Mouse (Mus musculus) myocyte (in vitro differentiated cells): ENCODE measurements at regions not wholly inside any gene's neighbourhood (a gene's known extent, or its start where the extent isn't known, plus 50 kb on each side); places are given as distances from the start of the nearest gene placed in this dataset.

Experiments
- MYOG ChIP-seq, 3 experiments: IDR thresholded peaks; one replicate each; pipeline ENCODE4 v1.6.1; 2011; ENCODE audit warnings: control low read depth in 2 of 3, low read depth in 2 of 3, mild to moderate bottlenecking in 2 of 3; ENCODE audit not compliant: insufficient read length in 2 of 3, control insufficient read depth in 1 of 3, insufficient read depth in 1 of 3
- POLR2A ChIP-seq: IDR thresholded peaks from one replicate; pipeline ENCODE4 v1.6.1; 2011; ENCODE audit warnings: low read depth, mild to moderate bottlenecking, control low read depth, moderate library complexity; ENCODE audit not compliant: insufficient read length
- USF1 ChIP-seq: IDR thresholded peaks from one replicate; pipeline ENCODE4 v1.6.1; 2011; ENCODE audit warnings: low read depth, mild to moderate bottlenecking, control low read depth, moderate library complexity

DNA sequence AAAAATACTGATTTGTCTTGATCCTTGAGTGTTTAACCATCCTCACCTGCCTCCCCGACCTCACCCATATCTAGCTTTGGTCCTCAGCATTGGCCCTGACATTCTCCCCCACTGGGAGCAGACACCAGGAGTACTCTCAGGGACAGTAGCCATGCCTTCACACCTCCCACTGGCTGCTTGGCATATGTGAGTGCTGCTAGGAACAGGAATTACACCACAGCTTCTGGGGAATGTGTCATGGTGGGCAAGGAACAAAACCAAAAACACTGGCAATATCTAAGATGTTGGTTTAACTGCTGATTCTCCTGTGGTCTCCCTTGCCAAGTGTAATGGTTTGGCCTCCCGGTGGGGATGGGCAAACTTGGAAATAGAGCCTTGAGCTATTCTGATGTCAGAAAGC is 248.6 kb downstream of the Tle3 start:
- TF ChIP-seq POLR2A (no peak), USF1 (no peak), MYOG (IDR thresholded peaks at IDR 0.05; ENCODE audit: control insufficient read depth in 1 of 3, insufficient read depth in 1 of 3, insufficient read length in 2 of 3, low read depth in 2 of 3) (no peak)
